Mouse (Mus musculus) kidney, adult 9 months (tissue): ENCODE measurements around the gene Nebl.
A peak's percentile ranks its signal among the peaks of the same experiment; 100 is the strongest.

Experiments
- DNase-seq: peaks from one replicate; pipeline ENCODE4 v3.0.0; 2022

Nebl gene

DNA sequence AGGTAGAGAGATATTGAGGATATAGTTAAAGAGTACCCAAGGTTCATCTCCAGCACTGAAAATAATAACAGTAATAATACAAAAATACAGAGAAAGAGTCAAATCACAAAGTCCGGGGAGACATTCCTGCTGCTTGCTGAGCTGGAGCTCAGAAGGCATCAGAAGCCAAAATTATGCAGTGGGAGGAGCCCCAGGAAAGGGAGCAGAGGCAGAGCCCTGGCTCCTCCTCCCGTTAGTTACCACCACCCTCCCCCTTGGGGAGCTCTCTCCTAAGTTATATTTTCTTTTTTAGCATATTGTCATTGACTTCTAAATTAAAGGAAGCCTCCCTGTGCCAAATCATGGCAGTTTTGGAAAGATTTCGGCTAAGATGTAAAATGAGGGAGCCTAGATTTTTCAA is 25.8 kb downstream of the Nebl start:
- no peak for DNase-seq

DNA sequence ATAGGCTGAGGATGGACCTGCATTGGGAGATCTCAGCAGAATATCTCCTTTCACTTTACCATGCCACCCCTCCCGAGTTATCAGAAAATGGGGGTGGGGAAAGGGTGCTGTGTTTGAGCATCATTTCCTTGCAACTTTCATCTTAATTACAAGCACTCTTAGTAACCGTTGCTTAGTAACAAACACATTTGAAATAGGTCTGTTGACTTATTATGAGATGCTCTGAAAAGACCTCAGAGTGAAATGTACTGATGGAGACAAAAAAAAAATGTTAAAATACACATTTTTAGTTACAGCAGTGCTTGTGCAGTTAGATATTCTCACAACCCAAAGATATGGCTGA is 28.1 kb downstream of the Nebl start:
- no peak for DNase-seq

DNA sequence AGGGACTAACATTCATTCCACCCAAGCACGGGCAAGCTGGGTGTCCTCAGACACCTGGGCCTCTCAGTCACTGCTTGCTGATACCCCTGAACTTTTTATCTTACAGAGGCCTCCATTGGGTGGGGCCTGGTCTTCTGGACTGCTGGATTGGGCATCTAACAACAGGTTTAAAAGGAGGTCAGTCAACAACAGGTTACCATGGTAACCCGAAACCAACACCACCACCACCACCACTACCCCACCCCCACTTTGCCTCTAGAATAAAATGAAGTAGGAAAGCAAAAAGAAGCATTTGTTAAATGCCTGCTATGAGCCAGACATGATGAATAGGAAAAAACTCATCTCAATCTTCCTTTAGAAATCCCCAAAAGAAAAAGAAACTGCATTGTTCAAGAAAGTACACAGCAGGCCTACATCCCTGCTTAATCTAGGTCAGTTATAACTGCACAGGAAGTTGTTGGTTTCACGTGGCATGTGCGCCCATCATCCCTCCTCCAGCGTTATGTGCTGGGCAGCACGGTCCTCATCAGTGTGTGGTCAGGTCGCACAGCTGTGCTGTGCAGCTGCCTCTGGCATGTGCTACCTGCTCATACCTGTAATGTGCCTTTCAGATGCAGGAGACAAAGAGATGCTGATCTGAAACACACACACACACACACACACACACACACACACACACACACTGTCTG is 28.6 kb downstream of the Nebl start:
- DNase-seq = no peak

DNA sequence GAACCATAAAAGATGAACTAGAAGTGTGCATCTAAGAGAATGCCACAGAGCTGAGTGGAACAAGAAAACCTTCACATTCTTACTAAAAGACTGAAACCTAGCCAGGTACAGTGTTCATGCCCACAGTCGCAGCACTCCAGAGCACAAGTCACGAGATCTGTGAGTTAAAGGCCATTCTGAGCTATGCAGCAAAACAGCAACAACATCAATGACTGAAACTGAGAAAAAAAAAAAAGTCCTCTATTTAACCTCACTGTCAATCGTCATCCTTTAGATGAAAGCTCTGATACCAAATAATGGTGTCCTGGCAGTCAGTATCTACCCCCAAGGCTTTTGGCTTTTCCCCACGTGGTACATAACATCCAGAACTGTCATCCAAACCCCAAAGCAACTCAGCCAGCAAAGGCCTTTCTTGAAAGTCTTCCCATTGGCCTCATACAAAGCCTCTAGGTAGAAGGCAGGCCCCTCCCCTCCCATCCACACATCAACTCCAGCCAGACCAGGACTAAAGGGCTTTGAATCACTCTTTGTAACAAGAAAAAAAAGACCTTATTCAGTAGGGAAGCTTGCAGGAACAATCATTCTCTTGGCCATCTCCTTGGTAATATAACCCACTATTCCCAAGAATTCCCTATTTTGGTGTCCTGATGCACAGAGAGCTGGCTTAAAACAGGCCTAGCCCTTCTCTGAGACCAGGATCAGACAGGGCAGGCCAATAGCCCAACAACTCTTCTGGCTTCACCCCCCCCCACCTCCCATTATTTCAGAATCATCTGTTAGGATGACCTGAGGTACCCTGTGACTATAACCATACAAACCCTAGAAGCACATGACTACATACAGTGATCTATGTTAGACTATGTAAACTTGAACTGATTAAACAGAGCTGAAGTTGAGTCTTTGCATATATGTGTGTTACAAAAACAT is 32.8 kb downstream of the Nebl start:
- no peak for DNase-seq

DNA sequence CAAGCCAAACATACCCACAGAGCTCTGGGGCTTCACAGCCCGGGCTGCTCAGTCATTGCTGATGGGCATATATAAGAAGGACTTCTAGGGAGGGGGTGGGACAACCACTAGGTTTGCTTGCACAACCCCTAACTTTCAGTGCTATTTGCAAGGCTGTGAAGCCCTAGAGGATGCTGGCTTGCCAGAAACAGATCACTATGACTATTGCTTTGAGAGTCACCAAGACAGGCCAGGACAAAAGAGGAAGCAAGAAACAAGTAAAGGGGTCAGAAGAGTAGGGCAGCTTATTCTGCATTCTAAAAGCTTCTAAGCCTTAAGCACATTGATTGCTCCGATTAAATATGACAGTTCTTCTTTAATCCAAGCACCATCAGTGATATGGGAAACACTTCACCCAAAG is 38.3 kb downstream of the Nebl start:
- no peak for DNase-seq

DNA sequence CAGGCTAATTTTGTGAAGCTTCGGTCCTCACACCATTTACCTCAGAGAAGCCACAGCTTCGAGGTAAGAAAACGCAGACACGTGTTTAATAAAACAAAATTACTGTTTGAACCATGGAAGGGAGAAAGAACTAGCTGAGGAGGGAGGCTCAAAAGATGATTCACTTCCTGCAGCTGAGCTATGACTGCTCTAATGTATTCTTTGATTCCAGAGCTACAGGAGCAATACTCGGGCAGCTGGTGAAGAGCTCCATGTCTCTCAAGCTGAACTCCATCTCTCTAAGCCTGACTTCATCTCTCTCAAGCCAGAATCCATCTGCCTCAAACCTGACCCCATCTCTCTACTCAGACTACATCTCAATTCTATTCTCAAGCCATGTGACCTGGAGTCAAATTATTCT is 41.0 kb downstream of the Nebl start:
- DNase-seq = no peak

DNA sequence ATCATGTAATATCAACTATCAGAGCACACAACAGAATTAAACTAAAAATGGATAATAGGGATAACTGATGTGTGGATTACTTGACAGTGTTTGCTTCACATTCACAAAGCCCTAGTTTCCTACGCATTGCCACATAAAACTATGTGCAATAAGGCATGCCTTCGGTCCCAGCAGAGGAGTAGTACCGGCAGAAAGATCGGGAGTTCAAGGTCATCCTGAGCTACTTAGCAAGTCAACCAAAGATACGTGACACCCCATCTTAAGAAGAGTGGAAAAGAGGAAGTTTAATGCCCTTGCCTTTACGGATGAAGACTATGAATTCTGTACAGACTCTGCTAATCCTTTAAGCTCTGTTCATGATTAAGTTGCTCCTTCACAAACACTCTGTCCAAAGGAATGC is 44.1 kb downstream of the Nebl start:
- no peak for DNase-seq

DNA sequence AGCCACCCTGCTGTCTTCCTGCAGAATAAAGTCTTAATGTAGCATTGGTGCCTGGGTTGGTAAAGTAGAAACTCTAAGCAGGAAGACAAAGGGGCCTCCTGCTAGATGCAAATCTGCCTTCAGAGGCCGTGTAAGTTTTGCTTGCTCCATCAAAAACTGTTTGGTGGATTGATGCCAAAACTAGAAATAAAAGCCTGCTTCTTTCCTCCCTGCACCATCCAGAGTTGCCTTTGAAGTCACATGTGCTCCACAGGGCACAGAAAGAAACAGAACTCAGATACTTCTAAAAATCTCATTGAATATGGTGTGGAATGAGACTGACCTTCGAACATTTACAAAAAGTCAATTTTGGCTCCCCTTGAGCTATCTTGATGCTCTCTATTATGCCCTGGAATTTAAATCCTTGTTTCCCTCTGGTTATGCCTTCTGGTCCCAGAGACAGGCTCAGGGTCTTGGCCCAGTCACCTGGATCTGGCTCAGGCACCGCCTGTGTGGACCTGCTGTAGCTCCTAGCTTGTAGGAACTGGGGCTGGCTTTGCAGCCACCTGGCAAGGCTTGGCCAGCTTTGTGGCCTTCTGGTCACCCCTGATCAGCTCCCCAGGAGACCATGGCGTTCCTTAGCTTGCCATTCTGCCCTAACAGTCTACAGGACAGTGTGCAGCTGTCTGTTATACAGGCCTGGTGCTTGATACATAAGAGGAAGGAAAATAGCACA is 47.8 kb downstream of the Nebl start:
- no peak for DNase-seq

DNA sequence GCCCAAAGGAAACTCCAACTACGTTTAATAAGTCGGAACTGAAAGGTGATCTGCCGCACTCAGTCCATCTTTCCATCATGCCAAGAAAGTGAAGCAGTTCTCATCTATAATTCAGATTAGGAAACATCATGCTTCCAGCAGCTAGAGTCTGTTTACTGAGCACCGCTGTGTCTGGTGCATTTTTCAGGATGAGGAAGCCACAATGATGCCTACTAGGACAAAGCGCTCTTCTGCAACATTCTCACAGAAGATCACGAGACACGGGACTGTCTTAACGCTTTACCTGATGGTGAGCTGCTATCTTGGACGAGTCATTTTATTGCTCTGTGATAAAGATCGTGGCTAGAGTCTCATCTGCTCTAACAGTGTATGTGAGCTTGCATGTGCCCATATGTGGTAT is 59.1 kb downstream of the Nebl start:
- DNase-seq = no peak

DNA sequence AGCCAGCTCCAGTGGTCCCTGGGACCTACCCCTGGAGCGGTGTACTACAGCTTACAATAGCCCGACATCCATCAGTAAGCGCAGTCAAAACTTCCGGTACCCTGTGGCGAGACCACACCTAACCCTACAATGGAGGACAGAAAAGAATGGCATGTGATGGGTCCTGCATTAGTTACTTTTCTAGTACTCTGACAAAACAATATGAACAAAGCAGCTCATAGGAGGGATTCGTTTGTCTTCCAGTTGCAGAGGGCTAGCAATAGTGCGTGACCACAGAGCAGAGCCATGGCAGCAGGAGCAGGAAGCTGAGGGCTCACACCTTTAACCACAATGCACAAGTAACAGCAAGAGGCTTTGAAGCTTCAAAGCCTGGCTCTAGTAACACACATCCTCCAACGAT is 59.7 kb downstream of the Nebl start:
- DNase-seq = no peak

DNA sequence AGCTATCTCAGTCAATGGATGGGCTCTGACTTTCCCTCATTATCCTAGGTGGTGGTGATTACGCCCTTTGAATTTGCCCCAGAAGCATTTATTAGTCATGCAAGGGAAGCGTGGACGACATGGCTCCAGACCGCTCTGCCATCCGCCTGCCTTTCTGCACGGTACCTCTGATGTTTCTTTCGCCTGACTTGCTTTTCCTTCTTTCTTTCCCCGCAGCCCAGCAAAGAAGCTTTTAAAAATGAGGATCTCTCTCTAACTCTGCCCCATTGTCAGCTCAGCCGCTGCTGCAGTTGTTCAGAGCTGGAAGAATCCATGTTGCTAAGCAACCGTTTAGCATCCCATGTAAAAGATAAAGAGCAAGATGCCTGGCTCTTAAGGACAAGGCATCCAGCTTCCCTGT is 61.3 kb downstream of the Nebl start:
- DNase-seq = no peak

DNA sequence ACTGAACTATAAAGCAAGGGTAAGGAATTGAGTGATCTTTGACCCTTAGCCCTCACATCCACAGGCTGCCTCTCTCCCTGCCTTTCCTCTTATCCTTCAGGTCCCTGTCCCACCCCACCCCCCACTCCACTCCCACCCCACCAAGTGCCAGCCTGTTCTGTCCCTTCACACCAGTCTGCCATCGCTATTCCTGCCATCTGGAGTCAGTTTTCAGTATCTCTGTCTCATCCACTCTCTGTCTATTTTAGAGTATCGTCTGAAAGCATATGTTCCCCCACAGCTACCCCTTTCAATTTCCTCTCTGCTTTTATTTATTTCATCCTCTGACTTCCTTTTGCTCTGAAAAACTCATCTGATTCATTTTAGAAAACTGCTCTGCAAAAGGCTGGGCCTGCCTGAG is 62.3 kb downstream of the Nebl start:
- no peak for DNase-seq

DNA sequence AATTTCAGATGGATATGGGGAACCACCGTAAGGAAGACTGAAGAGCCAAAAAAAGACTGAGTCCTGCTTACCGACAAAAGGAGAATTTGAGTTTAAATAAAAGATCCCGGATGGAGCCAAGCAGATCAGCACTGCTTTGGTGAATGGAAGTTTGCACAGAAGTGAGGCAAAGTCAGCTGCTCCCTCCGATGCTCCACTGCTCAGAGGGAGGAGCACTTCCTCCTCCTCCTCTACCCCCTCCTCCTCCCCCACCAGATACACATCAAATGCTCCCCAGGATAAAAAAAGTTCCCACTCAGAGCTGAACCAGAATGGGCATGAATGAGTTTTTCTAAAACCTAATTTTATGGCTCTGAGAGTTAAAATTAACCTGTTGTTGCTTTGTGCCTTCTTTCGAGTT is 73.1 kb downstream of the Nebl start:
- no peak for DNase-seq

DNA sequence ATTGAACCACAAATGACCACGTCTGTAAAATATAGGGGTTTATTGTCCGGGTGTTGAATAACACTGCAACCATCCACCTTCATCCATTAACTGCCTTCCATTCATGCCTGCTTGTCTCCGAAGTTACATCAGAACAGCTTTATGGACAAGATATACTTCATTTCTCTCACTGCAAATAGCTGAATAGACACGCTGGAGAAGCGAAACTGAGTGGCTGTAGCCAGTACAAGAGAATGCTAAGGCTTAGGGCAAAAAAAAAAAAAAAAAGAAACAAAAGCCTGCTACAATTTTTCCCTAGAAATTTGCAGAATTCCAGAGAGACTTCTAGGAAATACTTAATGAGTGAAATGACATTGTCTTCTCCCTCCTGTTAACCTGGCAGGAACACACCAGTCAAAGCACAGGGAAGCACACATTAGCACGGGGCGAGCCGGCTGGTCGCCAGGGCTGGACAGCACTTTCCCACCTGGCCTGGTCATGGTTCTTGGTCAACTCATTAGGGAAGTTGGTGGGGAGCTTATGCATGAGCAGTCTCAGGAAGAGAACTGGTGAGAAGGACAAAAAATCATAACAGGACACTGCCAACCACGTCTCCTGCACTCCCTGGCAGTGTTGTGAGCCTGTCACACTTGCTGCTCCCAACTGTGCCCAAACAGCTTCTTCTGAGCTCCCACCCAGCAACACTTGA is 81.0 kb downstream of the Nebl start:
- DNase-seq = no peak

DNA sequence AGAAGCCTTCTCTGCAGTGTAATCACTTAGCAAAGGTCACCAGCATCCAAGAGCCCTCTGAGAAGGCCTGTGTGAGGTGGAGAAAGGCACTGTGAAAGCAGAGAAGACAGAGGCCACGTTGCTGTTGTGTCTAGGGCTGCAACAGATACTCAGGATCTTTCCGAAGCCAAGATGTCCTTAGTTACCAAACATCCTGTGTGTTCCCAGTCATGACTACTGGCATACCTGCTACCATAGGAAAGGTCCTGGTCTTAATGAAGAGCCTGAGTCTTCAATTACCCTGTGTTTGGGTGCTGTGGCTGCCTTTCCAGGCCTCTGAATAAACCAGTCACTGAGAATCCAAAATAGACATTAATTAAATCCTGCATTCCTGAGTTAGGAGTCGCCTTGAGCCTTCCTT is 81.5 kb downstream of the Nebl start:
- DNase-seq = no peak

DNA sequence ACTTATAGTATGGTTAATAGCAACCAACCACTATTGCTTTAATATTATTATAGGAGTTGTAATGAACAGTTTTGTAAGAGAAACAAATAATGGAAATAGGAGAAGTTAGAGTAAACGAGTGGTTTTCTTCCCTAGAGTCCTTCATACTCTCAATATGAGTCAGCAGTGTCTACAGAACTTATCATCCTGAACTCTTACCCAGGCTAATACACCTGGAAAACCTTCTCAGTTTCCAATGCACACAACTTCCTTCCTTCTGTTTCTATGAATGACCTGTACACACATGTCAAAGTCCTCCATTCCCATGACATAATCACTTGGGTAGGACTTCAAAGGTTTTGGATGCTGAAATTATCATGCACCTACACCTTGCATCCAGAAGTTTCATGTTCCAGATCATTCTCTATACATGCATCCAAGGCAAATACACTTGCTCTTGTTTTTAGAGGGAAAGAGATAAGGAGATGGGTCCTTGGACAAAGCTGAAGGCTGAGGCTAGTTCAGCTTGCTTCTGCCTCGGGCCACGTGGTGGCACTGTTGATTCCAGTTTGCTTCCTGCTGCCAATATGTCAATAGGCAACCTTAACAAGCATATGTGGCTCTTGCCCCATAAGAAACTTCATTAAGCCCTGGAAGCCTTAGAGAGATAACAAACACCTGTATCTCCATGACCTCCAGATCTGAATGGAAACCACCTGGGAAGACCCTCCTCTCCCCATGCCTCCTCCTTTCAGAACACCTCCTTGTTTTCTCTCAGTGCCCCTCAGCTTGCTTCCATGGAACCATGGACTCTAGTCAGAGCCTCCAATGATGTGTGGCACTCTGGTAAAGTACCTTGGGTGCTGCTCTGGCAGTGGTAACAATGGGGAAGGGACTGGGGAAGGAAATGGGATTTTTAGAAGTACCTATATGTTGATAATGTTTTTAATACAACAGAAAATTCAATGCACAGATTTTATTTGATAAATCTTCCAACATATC is 86.7 kb downstream of the Nebl start:
- peak; percentile 48 for DNase-seq

DNA sequence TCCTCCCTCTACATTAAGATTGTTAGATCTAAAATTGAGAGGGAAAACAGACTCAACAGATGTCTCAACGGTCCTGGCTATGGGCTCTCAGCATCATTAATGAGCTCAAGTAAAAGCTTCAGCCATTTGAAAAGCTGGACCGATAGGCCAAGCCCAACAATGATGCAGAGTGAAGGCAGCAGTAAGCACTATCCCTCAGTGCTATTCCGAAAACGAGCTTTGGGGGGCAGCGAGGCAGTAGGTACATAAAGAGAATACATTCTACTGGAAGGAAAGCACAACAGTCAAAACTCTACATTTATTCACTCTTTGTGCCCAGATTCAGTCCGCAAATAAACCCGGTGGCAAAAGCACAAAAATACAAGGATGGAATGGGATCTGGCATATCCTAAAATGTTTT is 87.4 kb downstream of the Nebl start:
- DNase-seq = no peak

DNA sequence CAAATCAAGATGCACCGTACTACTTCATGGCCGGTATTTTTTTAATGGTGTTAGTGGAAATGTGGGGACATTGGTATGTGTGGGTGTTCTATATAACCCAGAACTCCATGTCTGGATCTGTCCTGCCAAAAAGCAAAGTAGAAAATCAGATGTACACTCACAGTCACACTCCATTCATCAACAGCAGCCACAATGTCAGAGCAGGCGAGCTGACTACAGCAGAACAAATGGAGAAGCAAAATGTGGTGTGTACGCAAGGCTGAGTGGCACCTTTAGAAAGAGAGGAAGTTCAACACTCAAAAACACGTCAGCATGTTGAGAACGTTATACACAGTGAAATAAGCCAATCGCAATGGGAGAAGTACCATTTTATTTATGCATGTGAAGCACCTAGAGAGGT is 88.5 kb downstream of the Nebl start:
- DNase-seq = no peak

DNA sequence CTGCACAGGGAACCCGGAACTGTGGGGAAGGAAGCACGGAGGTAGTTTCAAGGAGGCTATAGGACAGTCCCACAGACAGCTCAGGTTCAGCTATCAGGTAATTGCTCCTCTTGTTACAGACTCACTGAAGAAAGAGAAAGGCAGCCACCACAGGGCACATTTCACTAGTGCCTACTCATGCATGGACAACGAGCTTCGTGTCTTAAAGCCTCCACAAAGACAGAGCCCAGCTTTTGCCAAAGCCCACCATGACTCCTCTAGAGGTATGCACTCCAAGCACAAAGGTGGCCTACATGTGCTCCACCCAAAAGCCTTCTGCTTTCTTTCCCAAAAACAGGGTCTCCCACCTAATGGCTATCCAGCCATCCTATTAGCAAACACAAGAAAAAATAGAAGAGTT is 90.4 kb downstream of the Nebl start:
- DNase-seq = no peak

DNA sequence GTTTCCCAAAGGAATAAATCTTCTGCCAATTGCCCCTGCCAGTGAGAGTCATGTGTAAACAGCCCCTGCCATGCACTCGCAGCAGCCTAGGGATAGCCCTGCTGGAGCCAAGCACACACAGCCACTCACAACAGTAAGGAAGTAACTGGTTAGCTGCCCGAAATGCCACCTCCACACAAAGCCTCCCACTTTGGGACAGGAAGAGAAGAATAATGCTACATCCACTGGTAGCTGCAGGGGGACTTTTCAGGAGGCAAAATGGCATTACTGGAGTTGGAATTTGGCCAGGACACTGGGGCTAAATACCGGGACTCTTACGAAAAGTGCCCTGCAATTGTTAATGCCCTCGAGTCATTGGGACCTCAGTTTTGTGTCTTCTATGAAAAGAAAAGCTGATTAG is 92.6 kb downstream of the Nebl start:
- no peak for DNase-seq

DNA sequence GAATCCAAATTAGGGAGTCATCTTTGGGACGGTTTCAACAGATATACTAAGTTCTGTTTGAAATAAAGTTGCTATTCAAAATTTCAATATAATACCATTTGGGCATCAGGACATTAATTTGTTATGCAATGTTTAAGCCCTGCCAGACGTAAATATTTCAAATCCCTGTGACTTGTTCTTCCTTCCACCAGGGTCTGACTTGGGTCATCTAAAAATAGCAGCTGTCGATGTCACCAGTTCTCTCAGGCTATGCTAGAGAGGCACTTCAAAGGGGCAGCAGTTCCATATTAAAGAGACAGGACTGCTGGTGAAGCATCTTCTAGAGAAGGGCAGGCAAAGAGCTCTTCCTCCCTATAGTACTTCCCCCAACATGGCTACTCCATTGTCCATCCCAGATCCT is 107.3 kb downstream of the Nebl start:
- DNase-seq = peak; percentile 20

DNA sequence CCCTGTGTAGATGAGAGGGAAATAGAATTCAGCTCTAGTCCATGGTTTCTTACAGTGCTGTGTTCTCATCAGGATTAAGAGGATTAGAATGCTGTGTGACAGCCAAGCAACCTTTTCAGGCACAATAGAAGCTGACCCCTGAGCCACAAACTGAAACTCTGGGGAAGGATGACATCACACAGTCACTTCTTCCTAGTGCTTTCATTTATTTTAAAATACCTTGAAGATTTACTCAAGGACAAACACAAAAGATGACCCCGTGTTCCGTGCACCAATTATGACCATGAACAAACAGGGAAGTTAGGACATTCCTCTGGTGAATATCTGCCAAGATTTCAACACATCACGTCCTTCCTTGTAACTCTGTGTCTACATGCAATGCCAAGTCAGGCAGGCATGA is 121.0 kb downstream of the Nebl start:
- peak; percentile 19 for DNase-seq
